Mouse (Mus musculus) testis, postnatal 14 days (tissue): ENCODE data around the gene Ybx2.

ENCODE experiments used
- DNase-seq: peaks from one replicate; pipeline ENCODE4 v3.0.0; 2021; ENCODE audit warnings: low spot score

Gene Ybx2

DNA sequence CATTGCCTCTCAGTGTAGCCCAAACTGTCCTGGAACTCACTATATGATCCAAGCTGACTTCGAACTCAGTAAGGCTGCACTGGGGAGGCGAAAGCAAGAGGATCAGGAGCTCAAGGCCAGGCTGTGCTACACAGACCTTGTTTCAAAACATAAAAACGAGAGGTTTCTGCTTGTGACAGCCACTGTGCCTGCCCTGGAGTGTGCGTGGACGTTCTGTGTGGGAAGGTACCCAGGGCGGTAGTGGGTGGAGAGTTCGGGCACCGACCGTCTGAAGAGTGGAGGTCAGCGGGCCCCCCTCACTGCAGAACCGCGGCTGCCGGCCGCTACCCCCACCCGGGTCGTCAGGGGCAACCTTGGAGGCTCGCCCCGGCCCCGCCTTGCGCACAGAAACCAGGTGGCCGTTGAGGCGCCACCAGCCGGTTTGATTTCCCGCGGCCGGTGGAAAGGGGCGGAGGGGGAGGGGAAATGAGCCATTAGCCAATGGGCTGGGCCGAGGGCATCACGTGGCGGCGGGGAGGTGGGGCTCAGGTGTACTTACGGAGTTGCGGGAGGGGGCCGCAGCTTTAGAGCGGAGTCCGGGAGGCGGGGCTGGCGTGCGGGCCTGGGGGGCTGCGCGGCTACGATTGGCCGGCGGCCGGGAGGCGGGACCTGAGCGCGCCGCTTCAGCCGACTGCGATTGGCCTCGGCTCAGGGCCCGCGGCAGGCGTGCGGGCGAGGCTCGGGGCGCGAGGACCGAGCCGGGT, at the start of gene Ybx2:
TSS of gene Ybx2 (plus strand) at position 660 of the 743 bp plus-strand sequence.
- DNase-seq: peak; percentile 98

DNA sequence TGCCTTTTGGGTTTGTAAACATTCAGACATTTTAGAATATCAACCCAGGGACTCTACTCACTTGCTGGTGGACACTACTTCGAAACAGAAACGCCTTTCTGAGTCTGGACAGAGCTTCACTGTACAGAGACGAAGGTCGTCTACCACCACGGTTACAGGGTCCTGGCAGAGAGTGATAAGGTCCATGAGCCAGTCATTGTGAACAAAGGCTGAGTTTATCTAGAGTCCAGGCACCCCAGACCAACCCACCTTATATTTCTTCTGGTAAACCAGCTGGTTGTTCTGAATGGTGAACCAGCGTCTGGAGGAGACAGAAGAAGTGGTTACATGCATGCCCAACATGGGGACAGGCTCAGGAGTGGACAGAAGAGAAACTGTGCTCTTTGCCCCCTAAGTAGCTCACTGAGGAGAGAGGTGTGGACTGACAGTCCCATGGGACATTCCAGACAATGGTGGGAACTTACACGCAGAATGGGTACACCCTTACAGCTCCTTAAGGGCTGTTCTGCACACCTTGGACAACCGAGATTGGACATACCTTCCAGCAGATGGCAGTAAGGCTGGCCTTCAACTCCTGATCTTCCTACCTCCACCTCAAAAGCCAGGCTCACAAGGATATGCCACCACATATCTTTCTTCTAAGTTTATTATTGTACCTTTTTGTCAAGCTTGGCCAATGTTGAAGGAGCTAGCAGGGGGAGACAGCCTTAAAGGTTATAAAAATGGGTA, 48.5 kb upstream of the Ybx2 start:
- no peak for DNase-seq

DNA sequence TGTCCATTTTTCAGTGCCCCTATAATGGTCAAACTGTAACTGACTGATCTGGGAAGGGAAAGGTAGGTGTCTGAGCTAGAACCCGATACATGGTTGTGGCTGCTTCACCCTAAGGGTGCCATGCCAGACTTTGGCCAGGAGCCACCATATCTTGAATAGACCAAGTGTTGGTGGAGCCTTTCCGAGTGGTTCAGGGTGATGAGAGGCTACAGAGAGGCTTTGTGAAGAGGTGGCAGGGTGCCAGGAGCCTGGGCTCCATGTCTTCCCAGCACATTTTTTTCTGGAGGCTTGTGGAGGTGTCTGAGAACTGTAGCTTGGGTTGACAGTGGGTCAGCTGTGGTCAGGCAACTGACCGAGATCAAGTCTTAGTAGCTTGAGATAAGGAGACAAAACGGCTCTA, 44.1 kb upstream of the Ybx2 start:
- peak; percentile 54 for DNase-seq

DNA sequence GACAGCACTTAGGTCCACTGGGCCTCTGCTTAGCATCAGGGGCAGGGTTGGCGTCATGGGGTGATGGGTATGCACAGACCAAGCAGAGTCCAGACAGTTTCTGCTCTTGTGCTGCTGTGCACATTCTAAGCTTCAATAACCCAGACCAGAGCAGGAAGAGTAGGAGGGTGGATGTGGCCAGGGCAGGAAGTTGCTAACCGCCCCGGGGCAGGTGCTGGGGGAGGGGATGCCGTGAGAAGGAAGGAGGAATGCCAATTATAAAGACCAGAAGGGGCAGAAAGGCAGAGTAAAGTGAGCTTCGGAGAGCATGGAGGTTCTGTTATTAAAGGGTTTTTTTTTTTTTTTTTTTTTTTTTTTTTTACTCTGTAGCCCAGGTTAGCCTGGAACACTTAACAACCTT, 40.9 kb upstream of the Ybx2 start:
- no peak for DNase-seq

DNA sequence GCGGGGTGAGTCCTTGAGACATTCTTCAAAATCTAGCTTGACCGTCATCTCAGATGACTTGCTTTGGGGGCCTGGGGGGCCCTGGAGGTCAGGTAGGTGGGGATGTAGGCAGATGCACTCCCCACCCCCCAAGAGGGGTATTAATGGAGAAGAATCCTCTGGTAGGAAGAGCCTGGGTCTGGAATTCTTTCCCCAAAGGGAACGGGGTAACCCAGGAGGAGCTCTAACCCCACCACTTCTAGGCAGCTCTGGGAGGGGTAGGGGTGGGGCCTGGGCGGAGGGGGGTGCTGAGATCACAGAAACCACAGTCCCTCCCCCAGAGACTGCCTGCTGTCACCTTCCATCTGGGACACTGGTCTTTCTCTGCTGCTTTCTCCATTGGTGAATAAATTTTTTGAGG, 40.3 kb upstream of the Ybx2 start, which contains the start of gene Acap1:
TSS of gene Acap1 (minus strand) at position 249 of the 400 bp plus-strand sequence.
- DNase-seq: no peak

DNA sequence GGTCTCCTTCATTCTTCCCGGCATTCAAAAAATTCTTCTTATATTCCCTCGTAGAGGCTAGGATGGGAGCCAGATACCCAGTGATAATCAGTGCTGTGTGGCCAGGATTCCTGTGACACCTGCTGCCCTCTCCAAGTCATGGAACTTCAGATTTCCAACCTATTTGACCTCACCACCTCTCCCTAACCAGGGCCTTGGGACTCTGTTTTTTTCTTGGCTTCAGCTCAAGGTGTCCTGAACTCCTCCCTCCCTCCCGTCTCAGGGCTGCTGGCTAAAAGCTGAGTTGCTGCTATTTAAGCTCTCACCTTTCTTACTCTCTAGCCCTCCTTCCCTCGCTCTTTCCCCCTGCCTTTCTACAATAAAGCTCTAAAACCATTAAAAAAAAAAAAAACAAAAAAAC, 35.7 kb upstream of the Ybx2 start:
- DNase-seq: no peak

DNA sequence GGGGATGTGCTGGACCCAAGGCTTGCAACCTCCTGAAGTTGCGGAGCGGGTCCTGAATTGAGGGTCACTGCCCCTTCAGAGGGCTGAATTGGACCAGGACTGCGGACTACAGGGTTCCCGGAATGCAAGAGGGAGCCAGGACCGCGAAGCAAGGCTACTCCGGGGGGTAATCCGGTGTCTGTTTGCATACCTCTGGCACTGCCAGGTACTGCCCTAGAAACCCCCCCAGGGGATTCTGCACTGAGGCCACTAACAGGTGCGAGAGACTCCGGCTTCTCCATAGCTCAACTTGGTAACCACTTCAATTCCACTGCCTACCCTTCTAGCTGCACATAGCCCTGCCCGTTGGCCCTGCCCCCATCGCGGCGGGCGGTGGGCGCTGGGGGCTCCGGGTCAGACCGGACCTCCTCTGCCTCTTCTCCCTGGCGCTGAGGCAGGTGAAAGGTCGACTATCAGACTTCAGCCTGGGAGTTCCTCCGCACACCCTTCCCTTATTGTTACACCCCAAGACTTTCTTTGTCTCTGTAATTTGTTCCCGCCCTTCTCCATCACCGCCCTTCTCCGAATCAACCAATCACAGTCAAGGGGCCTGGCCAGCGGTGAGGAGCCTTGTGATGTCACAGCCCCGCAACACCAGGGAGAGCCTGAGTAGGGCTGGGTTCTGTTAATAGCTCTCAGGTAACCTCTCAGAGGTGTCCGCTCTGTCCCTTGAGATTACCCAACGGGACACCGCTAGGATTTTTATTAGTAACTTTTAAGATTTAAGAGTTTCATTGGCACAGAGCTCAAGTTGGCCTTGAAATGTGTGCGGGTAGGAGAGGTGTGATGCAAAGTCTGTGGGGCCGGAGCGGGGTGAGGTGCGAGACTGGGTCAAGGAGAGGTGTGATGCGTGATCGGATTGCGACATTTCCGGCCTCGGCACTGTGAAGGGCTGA, 34.9 kb upstream of the Ybx2 start, which contains the start of the genes 2810408A11Rik and Neurl4:
TSS of gene 2810408A11Rik (minus strand) at position 517 of the 935 bp plus-strand sequence.
TSS of gene Neurl4 (plus strand) at position 602 of the 935 bp plus-strand sequence.
- DNase-seq: peak; percentile 93

DNA sequence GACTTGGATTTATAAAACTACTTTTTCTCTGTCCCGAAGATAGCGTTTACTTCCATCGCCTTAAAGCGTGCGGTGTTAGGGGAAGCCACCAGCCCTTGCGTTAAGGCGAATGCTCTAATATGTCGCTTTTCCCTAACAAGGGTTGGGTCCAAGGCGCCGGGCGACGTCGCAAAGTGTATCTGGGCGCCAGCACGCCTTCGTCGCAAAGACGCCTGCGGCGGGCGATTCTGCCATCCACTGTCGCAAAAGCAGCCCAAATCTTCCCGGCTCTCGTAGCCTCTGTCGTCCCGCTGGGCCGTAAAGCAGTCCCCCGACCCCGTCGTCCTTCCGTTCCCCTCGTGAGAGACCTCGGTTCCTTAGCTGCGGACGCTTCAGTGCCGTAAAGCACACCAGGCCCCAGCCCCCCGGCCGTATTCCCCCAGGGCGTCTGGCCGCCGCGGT, 34.2 kb upstream of the Ybx2 start:
- DNase-seq: peak; percentile 99

DNA sequence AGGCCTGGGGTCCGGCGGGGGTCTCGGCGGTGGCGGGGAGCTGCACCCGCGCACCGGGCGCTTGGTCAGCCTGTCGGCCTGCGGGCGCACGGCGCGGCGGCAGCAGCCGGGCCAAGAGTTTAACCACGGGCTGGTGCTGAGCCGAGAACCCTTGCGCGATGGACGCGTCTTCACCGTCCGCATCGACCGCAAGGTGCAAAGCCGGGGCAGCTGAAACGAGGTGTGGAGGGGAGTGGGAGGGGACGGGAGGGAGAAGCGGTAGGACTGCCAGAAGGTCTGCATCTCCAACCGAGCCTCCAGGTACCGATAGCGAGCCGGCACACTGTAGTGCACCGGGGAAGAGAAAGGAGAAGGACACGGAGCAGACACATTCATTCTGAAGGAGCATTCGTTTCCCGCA, 33.6 kb upstream of the Ybx2 start:
- DNase-seq: no peak

DNA sequence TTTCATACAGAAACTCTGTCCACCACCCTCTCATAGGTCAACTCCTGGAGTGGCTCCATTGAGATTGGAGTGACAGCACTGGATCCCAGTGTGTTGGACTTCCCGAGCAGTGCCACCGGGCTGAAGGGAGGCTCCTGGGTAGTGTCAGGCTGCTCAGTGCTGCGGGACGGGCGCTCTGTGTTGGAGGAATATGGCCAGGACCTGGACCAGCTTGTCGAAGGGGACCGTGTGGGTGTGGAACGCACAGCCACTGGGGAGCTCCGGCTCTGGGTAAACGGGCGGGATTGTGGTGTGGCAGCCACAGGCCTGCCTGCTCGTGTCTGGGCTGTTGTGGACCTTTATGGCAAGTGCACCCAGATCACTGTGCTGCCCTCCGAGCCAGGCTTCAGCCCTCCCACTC, 32.6 kb upstream of the Ybx2 start:
- DNase-seq: no peak

DNA sequence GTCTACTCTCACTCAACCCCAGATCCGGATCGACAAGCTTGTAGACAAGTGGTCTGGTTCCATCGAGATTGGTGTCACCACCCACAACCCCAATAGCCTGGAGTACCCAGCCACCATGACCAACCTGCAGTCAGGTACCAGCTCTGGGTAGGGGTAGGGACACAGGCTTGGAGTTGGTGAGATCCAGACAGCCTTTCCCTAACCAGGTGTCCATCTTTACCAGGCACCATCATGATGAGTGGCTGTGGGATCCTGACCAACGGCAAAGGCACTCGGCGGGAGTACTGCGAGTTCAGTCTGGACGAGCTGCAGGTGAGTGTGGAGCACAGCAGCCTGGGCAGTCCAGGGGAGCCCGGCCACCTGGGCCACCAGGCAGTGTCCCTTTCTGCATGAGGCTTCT, 31.3 kb upstream of the Ybx2 start:
- no peak for DNase-seq

DNA sequence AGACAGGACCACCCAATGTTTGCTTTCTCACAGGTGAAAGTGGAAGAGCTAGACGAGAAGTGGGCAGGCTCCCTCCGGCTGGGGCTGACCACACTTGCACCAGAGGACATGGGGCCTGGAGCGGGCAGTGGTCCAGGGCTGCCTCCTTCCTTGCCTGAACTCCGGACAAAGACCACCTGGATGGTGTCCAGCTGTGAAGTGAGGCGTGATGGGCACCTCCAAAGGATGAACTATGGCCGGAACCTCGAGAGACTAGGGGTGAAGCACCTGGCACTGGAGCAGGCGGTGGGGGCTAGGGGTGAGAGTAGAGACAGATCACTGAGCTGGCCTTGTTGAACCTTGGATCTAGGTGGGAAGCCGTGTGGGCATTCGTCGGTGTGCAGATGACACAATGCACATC, 27.0 kb upstream of the Ybx2 start:
- DNase-seq: no peak

DNA sequence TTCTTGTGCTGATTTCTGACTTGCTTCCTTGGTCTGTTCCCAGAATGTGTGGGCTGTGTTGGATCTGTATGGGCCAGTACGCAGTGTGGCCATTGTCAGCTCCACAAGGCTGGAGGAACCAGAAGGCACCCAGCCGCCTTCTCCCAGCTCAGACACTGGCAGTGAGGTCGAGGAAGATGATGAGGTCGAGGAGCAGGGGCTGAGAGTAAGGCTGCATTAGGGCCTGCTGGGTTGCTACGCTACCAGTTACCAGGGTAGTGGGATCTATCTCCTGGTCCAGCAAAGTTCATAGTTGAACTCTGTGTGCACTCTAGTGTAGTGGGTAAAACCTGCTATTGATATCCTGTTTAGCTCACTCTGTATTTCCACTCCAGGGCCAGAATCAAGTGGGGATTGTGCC, 26.4 kb upstream of the Ybx2 start:
- DNase-seq: no peak

DNA sequence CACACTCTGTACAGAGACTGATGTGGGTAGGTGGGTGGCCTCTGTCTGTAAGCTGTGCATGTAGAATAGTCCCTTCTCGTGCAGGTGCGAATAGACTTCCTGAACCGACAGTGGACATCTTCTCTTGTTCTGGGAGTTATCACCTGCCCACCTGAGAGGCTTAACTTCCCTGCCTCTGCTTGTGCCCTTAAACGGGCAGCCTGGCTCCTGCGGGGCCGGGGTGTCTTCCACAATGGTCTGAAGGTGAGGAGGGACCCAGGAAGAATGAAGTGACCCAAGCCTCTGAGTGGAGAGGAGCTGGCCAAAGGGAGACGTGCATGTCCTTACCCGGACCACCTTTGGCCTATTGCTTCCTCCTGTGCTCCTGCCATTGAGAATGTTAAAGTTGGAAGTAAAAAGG, 25.4 kb upstream of the Ybx2 start:
- no peak for DNase-seq

DNA sequence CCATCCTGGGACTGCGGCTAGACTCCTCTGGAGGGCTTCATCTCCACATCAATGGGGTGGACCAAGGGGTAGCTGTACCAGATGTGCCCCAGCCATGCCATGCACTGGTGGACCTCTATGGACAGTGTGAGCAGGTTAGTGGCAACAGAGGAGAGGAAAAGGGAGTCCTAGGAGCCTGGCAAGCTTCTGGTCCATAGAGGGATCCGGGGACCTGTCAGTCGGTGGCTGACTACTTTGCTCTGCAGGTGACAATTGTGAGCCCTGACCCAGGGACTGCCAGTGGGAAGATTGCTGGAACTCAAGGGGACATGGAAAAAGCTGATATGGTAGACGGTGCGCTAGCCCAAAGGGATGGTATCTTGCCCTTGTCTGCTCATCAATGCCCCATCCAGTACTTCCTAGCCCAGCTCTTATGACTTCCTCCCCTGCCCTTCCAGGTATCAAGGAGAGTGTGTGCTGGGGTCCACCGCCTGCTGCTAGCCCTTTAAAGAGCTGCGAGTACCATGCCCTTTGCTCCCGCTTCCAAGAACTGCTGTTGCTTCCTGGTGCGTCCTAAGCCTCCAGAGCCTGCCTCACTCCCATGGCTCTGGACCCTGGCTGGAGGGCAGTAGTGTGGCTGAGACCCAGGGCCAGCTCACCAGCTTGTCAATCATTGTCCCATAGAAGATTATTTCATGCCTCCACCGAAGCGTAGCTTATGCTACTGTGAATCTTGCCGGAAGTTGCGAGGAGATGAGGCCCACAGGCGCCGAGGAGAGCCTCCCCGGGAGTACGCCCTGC, 24.6 kb upstream of the Ybx2 start:
- DNase-seq: no peak

DNA sequence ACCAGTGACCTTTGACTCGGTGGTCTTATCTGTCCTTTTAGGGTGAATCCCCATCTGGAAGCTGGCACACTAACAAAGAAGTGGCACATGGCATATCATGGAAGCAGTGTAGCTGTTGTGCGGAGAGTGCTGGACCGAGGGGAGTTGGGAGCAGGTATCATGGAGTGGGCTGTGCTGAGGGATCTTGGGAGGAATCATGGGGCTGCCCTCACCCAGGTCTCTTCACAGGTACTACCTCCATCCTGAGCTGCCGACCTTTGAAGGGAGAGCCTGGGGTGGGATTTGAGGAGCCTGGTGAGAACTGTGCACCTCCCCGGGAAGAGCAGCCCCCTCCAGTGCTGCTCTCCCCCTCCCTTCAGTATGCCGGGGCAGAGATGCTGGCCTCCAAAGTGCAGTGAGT, 23.9 kb upstream of the Ybx2 start:
- no peak for DNase-seq

DNA sequence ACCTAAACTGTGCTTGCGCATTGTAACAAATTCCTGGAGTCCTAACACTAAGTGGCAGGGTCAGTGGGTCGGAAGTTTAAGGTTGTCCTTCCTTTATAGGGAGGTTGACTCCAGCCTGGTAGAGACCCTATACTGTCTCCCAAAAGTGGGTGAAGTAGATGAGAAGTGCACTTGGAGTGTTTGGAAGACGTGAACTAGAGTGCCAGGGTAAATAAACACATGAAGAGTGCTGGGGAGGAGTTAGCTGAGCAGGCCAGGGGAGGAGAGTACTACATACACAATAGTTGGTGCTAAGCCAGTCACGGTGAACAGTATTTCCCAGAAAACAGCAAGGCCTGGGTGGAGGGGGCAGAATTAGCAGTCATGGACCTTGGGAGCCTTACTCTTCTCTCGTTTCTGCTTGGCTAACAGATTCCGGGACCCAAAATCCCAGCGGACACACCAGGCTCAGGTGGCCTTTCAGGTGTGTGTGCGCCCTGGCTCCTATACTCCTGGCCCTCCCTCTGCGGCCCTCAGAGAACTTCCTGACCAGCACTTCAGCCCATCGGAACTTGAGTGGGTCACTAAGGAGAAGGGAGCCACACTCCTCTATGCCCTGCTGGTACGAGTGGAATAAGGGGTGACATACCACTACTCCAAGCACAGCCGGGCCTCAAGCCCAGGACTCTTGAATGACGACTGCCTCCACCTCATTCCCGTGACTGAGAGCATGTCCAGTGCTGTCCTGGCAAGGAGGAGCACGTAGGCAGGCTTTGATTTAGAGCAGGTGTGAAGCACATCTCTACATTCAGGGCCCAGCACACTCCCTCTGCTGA, 22.7 kb upstream of the Ybx2 start:
- DNase-seq: no peak

DNA sequence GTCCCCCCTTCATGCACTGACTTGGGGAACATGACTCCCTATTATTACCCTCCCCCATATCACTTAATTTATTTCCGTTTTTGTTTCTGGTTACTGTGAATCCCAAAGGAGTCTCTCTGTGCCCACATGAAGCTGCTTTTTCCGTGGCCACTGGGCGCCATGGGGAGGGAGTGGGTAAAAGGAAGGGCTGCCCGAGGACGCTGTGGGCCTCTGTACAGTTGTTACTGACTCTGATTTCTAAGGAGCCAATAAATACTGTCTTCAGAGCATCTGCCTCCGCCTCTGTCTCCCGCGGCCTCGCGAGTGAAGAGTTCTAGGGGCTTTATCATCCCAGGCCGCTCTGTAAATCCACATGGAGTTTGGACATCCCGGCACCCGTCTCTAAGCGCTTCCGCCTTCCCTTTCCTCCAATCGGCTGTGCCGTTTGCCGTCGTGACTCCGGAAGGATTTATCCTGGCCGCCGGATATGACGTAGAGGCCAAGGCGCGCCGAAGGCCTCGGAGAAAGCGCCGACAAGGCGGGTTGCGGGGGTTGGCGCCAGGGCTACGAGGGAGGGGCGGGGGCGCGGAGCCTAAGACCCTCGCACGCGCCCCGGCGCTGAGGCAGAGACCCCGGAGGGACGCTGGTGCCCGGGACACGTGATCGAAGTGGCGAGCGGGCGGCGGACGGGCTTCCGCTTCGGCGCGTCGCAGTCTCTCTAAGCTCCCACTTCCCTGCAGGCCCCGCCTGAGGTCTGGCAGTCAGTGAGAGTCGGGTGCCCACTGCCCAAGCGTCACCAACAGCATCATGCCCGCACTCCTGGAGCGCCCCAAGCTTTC, 21.8 kb upstream of the Ybx2 start, which contains the start of gene Gps2:
TSS of gene Gps2 (plus strand) at position 335 of the 818 bp plus-strand sequence.
- peak; percentile 94 for DNase-seq

DNA sequence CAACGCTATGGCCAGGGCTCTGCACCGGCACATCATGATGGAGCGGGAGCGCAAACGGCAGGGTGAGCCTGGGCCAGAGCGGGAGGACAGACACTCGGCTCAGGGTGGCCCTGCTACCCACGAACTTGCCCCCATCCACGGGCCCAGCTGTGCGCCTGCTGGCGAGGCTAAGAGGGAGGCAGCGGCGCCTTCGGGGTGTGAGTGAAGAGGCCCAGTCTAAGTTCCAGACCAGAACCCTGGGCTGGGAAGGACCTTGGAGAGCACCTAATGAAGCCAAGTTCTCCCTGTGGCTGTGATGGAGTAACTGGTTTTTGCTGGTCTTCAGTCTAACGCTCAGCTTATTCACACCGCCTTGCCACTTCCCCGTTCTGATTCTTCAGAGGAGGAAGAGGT, 21.2 kb upstream of the Ybx2 start:
- DNase-seq: no peak
